Mouse (Mus musculus): ENCODE results near the gene Upk2.

DNA sequence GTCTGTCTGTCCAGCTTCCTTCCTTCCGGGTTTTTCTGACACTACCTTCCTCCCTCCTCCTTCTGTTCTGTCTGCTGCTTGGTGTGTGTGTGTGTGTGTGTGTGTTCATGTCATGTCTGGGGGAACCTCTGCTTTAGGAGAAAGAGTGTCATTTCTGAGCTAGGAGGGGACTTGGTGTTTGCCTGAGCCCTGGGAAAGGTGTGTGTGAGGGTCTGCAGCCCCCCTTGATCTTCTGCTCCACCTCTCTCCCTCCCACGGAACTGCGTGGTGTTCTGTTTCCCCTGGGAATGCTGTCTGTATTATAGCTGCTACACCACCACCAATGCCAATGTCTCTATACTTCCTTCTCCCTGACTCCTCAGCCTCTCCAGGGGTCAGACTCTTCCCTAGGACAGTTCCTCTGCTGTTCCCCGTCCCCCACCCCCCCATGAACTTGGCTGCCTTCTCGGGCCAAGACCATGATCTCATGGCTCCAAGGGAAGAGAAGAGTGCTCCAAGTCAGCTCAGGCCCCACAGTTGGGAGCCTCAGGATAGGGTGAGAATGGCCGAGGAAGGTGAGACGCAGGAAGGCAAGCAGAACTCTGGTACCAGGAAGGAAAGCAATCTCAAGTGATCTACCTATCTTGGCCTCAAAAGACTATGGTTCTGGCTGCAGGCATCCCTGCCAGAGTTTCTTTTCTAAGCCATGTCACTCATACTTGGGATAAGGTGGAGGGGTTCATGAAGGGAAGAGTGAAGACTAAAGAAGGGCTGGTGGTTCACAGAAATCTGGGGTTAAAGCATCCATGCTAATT, 29.7 kb upstream of the Upk2 start:
- TF ChIP-seq CTCF (IDR thresholded peaks at IDR 0.05; ENCODE audit: low read depth) = no peak
- TF ChIP-seq EP300 (IDR thresholded peaks at IDR 0.05; ENCODE audit: low read depth) = no peak
